Mouse (Mus musculus) heart, embryonic 13.5 days (tissue): ENCODE measurements around the gene Tgfb3. TPM values are rescaled to one million over a fixed set of nuclear protein-coding genes. Genes with fewer than 3 reads are reported as not detected.

Source experiments
- ATAC-seq: fragments of 200-750 bp; cut with Nextera tagmentation; 2 replicates; pipeline ENCODE4 v1.8.0; 2017; ENCODE audit warnings: moderate TSS enrichment; ENCODE audit not compliant: insufficient number of reproducible peaks, low FRiP score, low TSS enrichment; ENCODE audit errors: extremely low read depth
- H3K27ac ChIP-seq: fragments of 300-500 bp; sonication (generic); replicated peaks from 2 replicates; pipeline ENCODE4 v1.5.1; 2015; ENCODE audit warnings: moderate library complexity, mild to moderate bottlenecking, inconsistent platforms
- H3K27me3 ChIP-seq: fragments of 300-500 bp; sonication (generic); replicated peaks from 2 replicates; pipeline ENCODE4 v1.6.1; 2015; ENCODE audit warnings: mild to moderate bottlenecking, inconsistent platforms
- H3K36me3 ChIP-seq: fragments of 300-500 bp; sonication (generic); 2 replicates; pipeline ENCODE4 v1.6.1; 2015; ENCODE audit warnings: mild to moderate bottlenecking, inconsistent platforms
- H3K4me1 ChIP-seq: fragments of 300-500 bp; sonication (generic); 2 replicates; pipeline ENCODE4 v1.6.1; 2015; ENCODE audit warnings: inconsistent platforms
- H3K4me2 ChIP-seq: fragments of 300-500 bp; sonication (generic); 2 replicates; pipeline ENCODE4 v1.6.1; 2015; ENCODE audit warnings: inconsistent platforms, mild to moderate bottlenecking, moderate library complexity
- H3K4me3 ChIP-seq: fragments of 300-500 bp; sonication (generic); 2 replicates; pipeline ENCODE4 v1.5.1; 2015; ENCODE audit warnings: moderate library complexity, mild to moderate bottlenecking, inconsistent platforms
- H3K9ac ChIP-seq: fragments of 300-500 bp; sonication (generic); 2 replicates; pipeline ENCODE4 v1.6.1; 2015; ENCODE audit warnings: inconsistent platforms, mild to moderate bottlenecking, moderate library complexity
- H3K9me3 ChIP-seq: fragments of 300-500 bp; sonication (generic); 2 replicates; pipeline ENCODE4 v1.6.1; 2016; ENCODE audit warnings: inconsistent platforms
- whole genome bisulfite sequencing: fragments of 180-500 bp; shearing (Covaris S2); methylation state at CpG from one replicate; pipeline ENCODE4 v1.1.7; 2015; ENCODE audit warnings: mixed read lengths; 5-methylcytosine and 5-hydroxymethylcytosine counted together
- polyA plus RNA-seq: library from polyadenylated mRNA; unstranded; fragments of >200 nt; fragmentation: Nextera tagmentation; extraction: Ambion mirVana; gene quantifications from 2 replicates; pipeline ENCODE4 v1.2.1, GENCODE M21; 2015

Gene Tgfb3
- 23.7 TPM in 2 replicates for polyA plus RNA-seq

DNA sequence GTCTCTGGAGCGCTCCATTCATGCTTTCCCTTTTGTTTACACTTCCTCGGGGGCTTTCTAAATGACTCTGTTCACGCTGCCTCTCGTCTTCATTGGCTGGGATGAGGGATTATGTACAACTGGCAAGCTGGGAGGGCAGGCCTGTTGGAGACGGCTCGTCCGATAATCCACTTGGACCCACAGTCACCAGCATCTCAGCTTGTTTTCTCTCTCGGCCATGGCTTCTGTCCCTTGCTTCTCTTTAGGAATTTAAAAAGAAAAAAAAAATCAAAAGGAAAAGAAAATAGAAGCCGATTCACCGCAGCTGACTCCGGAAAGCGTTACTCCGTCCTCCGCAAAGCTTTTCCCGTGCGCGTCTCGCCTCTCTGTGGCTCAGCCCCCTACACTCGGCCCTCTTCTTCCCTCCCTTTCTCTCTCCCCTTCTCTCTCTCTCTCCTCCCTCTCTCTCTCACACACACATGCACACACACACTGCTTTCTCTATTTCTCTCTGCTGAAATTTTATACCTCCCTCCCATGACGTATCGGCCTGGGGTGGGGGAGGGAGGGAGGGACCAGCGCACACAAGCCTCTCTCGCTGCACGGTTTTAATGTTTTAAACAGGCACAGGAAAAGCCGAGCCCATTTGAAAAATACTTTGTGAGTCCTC is at the start of gene Tgfb3:
Gene Tgfb3 (minus strand): TSS at position 489 of the 649 bp plus-strand sequence.
- Histone ChIP-seq H3K9me3 (no peaks in the 10 kb centered on the region), H3K36me3 (peaks cover 9% of the 10 kb centered on the region; the same call in 1 of the 2 replicates), H3K27ac (peak within 1 kb of the TSS; percentile 94), H3K9ac (peak within 1 kb of the TSS; percentile 91), H3K4me2 (peak within 1 kb of the TSS; percentile 84), H3K4me1 (peaks cover 58% of the 10 kb centered on the region), H3K27me3 (peaks cover 11% of the 10 kb centered on the region), H3K4me3 (peak within 1 kb of the TSS; percentile 69)
- WGBS, result under 1% methylated on average over 25 of the region's 25 CpGs
- peak; percentile 42; the same call in 1 of the 2 replicates for ATAC-seq

GRCm38 (mm10) chr12:86128122-86128521 is 49.3 kb upstream of the Tgfb3 start:
- no peak overlapping the region for H3K4me3 ChIP-seq
- peaks cover 8% of the 10 kb centered on the region; the same call in 1 of the 2 replicates for H3K36me3 ChIP-seq
- no peak overlapping the region for H3K4me2 ChIP-seq
- no peak overlapping the region for H3K9ac ChIP-seq
- H3K9me3 ChIP-seq, result no peaks in the 10 kb centered on the region
- H3K4me1 ChIP-seq, result peaks cover 16% of the 10 kb centered on the region
- no peak overlapping the region for H3K27ac ChIP-seq
- 68% methylated on average over 6 of the region's 6 CpGs for WGBS
- H3K27me3 ChIP-seq, result no peaks in the 10 kb centered on the region
- no peak for ATAC-seq

- H3K4me3 ChIP-seq, result no peak overlapping the region
- WGBS, result 78% methylated on average over 6 of the region's 6 CpGs
- H3K27me3 ChIP-seq, result no peaks in the 10 kb centered on the region
- no peak overlapping the region for H3K9ac ChIP-seq
- no peak overlapping the region for H3K27ac ChIP-seq
- H3K9me3 ChIP-seq, result no peaks in the 10 kb centered on the region
- H3K4me1 ChIP-seq, result peaks cover 2% of the 10 kb centered on the region
- H3K4me2 ChIP-seq, result no peak overlapping the region
- peaks cover 21% of the 10 kb centered on the region; the same call in 1 of the 2 replicates for H3K36me3 ChIP-seq
- no peak for ATAC-seq
Observed at GRCm38 (mm10) chr12:86124016-86124415, 45.2 kb upstream of the Tgfb3 start.

DNA sequence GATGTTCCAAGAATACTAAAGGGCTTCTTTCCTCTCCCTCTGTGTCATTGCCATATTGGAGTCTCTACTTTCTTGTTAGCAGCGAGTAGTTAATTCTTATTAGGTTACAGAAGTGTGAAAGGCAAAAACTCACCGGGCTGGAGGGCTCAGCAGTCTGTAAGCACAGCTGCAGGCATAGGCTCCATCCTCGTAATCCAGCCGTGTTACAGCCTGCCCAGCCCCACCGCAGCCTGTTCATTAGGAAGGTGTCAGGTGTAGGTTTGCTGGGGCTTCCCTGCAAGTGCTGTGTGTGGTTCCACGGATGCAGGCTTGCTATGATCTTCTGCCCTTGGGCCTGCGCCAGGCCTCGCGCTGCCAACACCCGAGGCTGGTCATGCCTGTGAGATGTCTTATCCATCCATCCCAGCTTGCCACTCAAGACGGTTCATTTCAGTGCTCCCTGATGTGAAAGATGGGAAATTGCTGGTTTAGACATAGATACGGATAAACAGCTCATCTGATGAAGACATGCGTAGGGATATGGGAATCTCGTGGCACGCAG is 37.5 kb upstream of the Tgfb3 start:
- Histone ChIP-seq H3K9me3 (no peaks in the 10 kb centered on the region), H3K4me1 (no peaks in the 10 kb centered on the region), H3K27ac (no peak overlapping the region), H3K36me3 (peaks cover 43% of the 10 kb centered on the region), H3K4me3 (no peak overlapping the region), H3K4me2 (no peak overlapping the region), H3K9ac (no peak overlapping the region), H3K27me3 (no peaks in the 10 kb centered on the region)
- WGBS, result 75% methylated on average over 15 of the region's 15 CpGs
- no peak for ATAC-seq

DNA sequence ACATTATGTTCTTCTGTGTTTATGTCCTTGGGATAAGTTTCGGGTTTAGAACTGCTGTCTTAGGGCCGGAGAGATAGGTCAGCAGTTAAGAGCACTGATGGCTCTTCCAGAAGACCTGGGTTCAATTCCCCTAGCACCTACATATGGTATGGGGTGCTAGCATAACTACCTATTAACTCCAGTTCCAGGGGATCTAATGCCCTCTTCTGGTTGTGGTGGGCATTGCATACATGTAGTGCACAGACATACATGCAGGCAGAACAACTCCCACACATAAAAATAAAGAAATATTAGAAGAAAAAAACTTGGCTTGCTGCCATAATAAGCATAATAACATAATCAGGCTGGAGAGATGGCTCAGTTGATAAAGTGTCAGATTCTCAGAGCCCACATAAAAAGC is 31.8 kb upstream of the Tgfb3 start:
- H3K9me3 ChIP-seq, result no peaks in the 10 kb centered on the region
- H3K9ac ChIP-seq, result no peak overlapping the region
- H3K4me2 ChIP-seq, result no peak overlapping the region
- H3K4me3 ChIP-seq, result no peak overlapping the region
- H3K27ac ChIP-seq, result no peak overlapping the region
- 85% methylated on average over 2 of the region's 2 CpGs for WGBS
- no peak for ATAC-seq
- H3K4me1 ChIP-seq, result peaks cover 13% of the 10 kb centered on the region
- no peaks in the 10 kb centered on the region for H3K27me3 ChIP-seq
- peaks cover 40% of the 10 kb centered on the region for H3K36me3 ChIP-seq

DNA sequence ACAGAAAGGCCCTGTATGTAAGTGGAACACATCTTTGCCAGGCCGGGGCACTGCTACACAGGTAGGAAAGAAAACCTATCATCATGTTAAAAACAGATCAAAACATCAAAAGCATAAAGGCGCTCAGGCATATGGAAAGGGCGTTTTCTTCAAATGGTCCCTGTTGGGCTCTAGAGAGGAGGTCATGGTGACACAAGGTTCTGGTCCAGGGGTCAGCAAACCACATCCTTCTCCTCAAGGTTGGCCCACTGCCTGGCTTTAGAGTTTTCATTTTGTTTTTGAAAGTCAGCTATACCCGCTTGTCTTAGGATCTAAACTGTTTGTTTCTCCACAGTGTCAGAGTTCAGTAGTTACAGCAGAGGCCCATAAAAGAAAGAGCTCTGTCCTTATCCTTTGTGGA is 30.7 kb upstream of the Tgfb3 start:
- Histone ChIP-seq H3K27me3 (no peaks in the 10 kb centered on the region), H3K4me2 (no peak overlapping the region), H3K9ac (no peak overlapping the region), H3K4me1 (peaks cover 24% of the 10 kb centered on the region), H3K4me3 (no peak overlapping the region), H3K36me3 (peaks cover 35% of the 10 kb centered on the region), H3K27ac (peak overlapping the region; percentile 17; the same call in 1 of the 2 replicates), H3K9me3 (no peaks in the 10 kb centered on the region)
- no peak for ATAC-seq
- WGBS, result 79% methylated on average over 4 of the region's 4 CpGs

GRCm38 (mm10) chr12:86107645-86108044 is 28.8 kb upstream of the Tgfb3 start:
- no peak for ATAC-seq
- H3K36me3 ChIP-seq, result peaks cover 25% of the 10 kb centered on the region
- no peaks in the 10 kb centered on the region for H3K27me3 ChIP-seq
- no peak overlapping the region for H3K4me2 ChIP-seq
- no peaks in the 10 kb centered on the region for H3K9me3 ChIP-seq
- whole genome bisulfite sequencing, result 80% methylated on average over 7 of the region's 7 CpGs
- H3K27ac ChIP-seq, result no peak overlapping the region
- peaks cover 43% of the 10 kb centered on the region for H3K4me1 ChIP-seq
- H3K9ac ChIP-seq, result no peak overlapping the region
- H3K4me3 ChIP-seq, result no peak overlapping the region

DNA sequence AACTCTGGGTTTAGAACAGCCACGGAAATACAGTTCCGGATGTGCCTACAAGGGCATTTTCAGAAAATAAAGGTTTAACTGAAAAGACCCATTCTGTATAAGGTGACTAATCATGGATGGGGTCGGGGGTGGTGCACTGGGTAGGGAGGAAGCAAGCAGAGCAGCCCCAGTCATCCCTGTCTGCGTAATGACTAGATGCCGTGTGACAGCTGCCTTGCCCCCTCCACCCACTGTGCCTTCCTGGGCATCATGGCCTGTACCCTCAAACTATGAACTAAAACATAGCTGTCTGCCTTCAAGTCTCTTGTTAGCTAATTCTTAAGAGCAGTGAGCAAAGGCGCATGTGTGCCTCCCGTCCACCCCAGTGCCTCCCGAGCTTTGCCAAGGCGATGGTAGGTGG is 27.2 kb upstream of the Tgfb3 start:
- Histone ChIP-seq H3K4me2 (no peak overlapping the region), H3K9me3 (no peaks in the 10 kb centered on the region), H3K9ac (no peak overlapping the region), H3K27ac (no peak overlapping the region), H3K4me1 (peaks cover 59% of the 10 kb centered on the region), H3K27me3 (no peaks in the 10 kb centered on the region), H3K36me3 (peaks cover 18% of the 10 kb centered on the region), H3K4me3 (no peak overlapping the region)
- 83% methylated on average over 9 of the region's 9 CpGs for WGBS
- ATAC-seq, result no peak

DNA sequence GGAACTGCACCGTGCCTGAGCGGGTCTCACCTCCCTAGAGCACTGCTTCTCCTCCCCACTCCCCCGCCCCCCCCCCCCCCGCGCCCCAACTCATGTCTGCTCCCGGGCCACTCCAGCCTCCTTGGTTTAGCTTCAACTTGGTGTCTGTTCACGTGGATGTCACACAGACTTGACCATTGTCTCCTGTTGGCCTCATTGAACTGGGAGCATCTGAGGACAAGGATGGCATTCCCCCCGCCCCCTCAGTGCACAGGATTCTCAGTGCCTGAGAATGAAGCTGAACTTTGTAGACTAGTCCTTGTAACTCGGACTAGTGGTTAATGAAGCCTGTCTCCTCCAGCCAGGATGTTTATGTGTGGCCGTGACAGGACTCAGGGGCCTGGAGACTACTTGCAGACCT is 26.7 kb upstream of the Tgfb3 start:
- Histone ChIP-seq H3K27me3 (no peaks in the 10 kb centered on the region), H3K9me3 (no peaks in the 10 kb centered on the region), H3K4me2 (no peak overlapping the region), H3K9ac (peak overlapping the region; percentile 30; the same call in 1 of the 2 replicates), H3K4me1 (peaks cover 64% of the 10 kb centered on the region), H3K36me3 (peaks cover 15% of the 10 kb centered on the region), H3K27ac (peak overlapping the region; percentile 99), H3K4me3 (no peak overlapping the region)
- ATAC-seq, result no peak
- 56% methylated on average over 10 of the region's 10 CpGs for WGBS

GRCm38 (mm10) chr12:86104297-86104696 is 25.5 kb upstream of the Tgfb3 start:
- Histone ChIP-seq H3K4me3 (no peak overlapping the region), H3K27ac (peak overlapping the region; percentile 99), H3K36me3 (peaks cover 18% of the 10 kb centered on the region), H3K9me3 (no peaks in the 10 kb centered on the region), H3K27me3 (no peaks in the 10 kb centered on the region), H3K9ac (peak overlapping the region; percentile 61), H3K4me2 (peak overlapping the region; percentile 34), H3K4me1 (peaks cover 63% of the 10 kb centered on the region)
- peak; percentile 43; the same call in 1 of the 2 replicates for ATAC-seq
- WGBS, result 28% methylated on average over 11 of the region's 11 CpGs

- 30% methylated on average over 8 of the region's 8 CpGs for WGBS
- peak overlapping the region; percentile 61 for H3K9ac ChIP-seq
- no peak for ATAC-seq
- peak overlapping the region; percentile 99 for H3K27ac ChIP-seq
- H3K4me1 ChIP-seq, result peaks cover 61% of the 10 kb centered on the region
- no peaks in the 10 kb centered on the region for H3K9me3 ChIP-seq
- H3K36me3 ChIP-seq, result peaks cover 19% of the 10 kb centered on the region
- no peak overlapping the region for H3K4me3 ChIP-seq
- H3K27me3 ChIP-seq, result no peaks in the 10 kb centered on the region
- H3K4me2 ChIP-seq, result peak overlapping the region; percentile 34
Observed at GRCm38 (mm10) chr12:86103852-86104251, 25.0 kb upstream of the Tgfb3 start.

DNA sequence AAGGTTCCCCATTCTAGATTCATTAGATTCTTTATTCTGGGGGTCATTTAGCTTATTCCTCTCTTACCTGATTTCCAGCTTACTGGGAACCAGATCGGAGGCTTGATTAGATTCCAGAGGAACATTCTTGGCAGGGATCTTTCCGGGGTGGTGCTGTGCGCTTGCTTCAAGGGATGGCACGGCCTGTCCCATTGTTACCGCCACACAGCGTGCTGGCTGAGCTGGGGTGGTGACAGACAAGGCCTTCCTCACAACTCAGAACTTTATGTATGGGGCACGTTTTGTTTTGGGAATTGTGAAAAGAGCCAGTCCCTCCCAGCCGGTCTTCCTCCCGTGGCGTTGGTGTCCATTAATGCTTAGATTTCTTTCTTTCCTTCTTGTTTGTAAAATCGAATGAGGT is 24.6 kb upstream of the Tgfb3 start:
- WGBS, result 52% methylated on average over 11 of the region's 11 CpGs
- Histone ChIP-seq H3K9me3 (no peaks in the 10 kb centered on the region), H3K9ac (peak overlapping the region; percentile 61), H3K27ac (peak overlapping the region; percentile 99), H3K27me3 (no peaks in the 10 kb centered on the region), H3K36me3 (peaks cover 17% of the 10 kb centered on the region), H3K4me3 (no peak overlapping the region), H3K4me2 (no peak overlapping the region), H3K4me1 (peaks cover 64% of the 10 kb centered on the region)
- ATAC-seq, result no peak
